Mouse (Mus musculus) midbrain, embryonic 16.5 days (tissue): ENCODE data around the gene Tep1. TPM values are rescaled to one million over a fixed set of nuclear protein-coding genes. Genes with fewer than 3 reads are reported as not detected.
"Not testable (repeated sequence)": the region's sequence is repeated elsewhere in the genome, so short reads cannot be mapped to it uniquely, and the experiment has no call there.

Experiments used
- ATAC-seq: fragments of 200-750 bp; cut with Nextera tagmentation; 2 replicates; pipeline ENCODE4 v1.8.0; 2017; ENCODE audit warnings: moderate TSS enrichment
- H3K27ac ChIP-seq: fragments of 300-500 bp; sonication (generic); 2 replicates; pipeline ENCODE4 v1.5.1; 2014; ENCODE audit warnings: mild to moderate bottlenecking, low read length, mixed read lengths
- H3K27me3 ChIP-seq: fragments of 300-500 bp; sonication (generic); 2 replicates; pipeline ENCODE4 v1.6.1; 2014; ENCODE audit warnings: low read depth, low read length, mixed read lengths; ENCODE audit not compliant: control insufficient read depth, insufficient read depth
- H3K36me3 ChIP-seq: fragments of 300-500 bp; sonication (generic); 2 replicates; pipeline ENCODE4 v1.6.1; 2014; ENCODE audit warnings: mild to moderate bottlenecking, low read length, moderate library complexity, mixed read lengths; ENCODE audit not compliant: control insufficient read depth, insufficient read depth
- H3K4me1 ChIP-seq: fragments of 300-500 bp; sonication (generic); 2 replicates; pipeline ENCODE4 v1.6.1; 2014; ENCODE audit warnings: mild to moderate bottlenecking, low read length, mixed read lengths; ENCODE audit not compliant: control insufficient read depth, insufficient read depth
- H3K4me2 ChIP-seq: fragments of 300-500 bp; sonication (generic); 2 replicates; pipeline ENCODE4 v1.6.1; 2014; ENCODE audit warnings: mild to moderate bottlenecking, low read length, mixed read lengths
- H3K4me3 ChIP-seq: fragments of 300-500 bp; sonication (generic); 2 replicates; pipeline ENCODE4 v1.5.1; 2014; ENCODE audit warnings: low read depth, mild to moderate bottlenecking, low read length, moderate library complexity, mixed read lengths
- H3K9ac ChIP-seq: fragments of 300-500 bp; sonication (generic); 2 replicates; pipeline ENCODE4 v1.6.1; 2014; ENCODE audit warnings: low read depth, low read length, mixed read lengths
- H3K9me3 ChIP-seq: fragments of 300-500 bp; sonication (generic); replicated peaks from 2 replicates; pipeline ENCODE4 v1.6.1; 2014; ENCODE audit warnings: mild to moderate bottlenecking, low read length, mixed read lengths; ENCODE audit not compliant: control insufficient read depth, poor library complexity, severe bottlenecking
- WGBS: fragments of 180-500 bp; shearing (Covaris S2); extraction: QIAGEN DNeasy Blood & Tissue Kit; methylation state at CpG from one replicate; pipeline ENCODE4 v1.1.7; 2014; 5-methylcytosine and 5-hydroxymethylcytosine counted together
- polyA plus RNA-seq: library from polyadenylated mRNA; unstranded; fragments of >200 nt; fragmentation: Nextera tagmentation; extraction: Ambion mirVana; gene quantifications from 2 replicates; pipeline ENCODE4 v1.2.1, GENCODE M21; 2015

Gene Tep1
- polyA plus RNA-seq, result 1.6 and 2.9 TPM in 2 replicates

DNA sequence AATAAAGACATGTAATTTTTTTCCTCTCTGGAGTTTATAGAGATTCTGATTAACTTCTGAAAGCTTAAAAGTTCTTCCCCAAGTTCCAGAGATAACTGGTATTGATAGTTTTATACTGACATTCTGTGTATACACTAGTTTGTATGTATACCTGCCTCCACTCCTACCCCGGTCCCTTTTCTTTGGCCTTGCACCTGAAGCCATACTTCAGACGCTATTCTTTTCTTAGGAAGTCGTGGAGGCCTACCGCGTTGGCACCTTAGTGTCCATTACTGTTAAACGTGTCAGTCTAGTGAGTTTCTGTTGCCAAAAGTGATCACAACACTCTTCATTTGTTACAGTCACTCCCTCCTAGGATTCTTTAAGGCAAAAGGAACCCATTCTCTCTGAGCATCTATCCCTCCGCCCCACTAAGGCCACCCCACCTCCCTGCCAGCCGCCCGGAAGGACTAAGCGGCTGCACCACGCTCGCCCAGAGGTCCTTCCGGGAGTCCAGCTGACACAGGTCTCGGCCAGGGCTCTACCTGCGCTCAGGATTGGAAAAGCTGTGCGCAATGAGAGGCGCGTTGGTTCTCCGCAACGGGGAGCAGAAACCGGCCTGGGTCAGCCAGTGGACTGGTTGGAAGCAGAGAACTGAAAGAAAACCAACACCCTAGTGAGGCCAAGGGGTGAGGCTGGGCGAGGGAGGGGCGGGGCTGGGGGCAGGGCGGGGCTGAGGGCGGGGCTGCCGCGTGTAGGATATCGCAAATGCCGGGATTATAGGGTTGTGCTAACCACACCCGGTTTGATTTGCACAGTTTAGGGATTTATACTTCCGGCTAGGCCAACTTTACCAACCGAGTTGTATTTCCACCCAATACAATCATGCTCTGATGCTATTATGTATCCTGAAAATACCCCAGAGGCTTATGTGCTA is at the start of gene Tep1:
Tep1 (minus strand) TSS at position 672 of the 916 bp plus-strand sequence.
- H3K27me3 ChIP-seq, result no peaks in the 10 kb centered on the region
- H3K27ac ChIP-seq, result peak within 1 kb of the TSS; percentile 5; the same call in 1 of the 2 replicates
- H3K36me3 ChIP-seq, result no peaks in the 10 kb centered on the region
- H3K4me3 ChIP-seq, result peak within 1 kb of the TSS; percentile 50
- H3K4me2 ChIP-seq, result peak within 1 kb of the TSS; percentile 67
- H3K4me1 ChIP-seq, result peaks cover 4% of the 10 kb centered on the region
- no peaks in the 10 kb centered on the region for H3K9me3 ChIP-seq
- peak; percentile 95 for ATAC-seq
- H3K9ac ChIP-seq, result peak within 1 kb of the TSS; percentile 65
- WGBS, result 10% methylated on average over 32 of the region's 32 CpGs

DNA sequence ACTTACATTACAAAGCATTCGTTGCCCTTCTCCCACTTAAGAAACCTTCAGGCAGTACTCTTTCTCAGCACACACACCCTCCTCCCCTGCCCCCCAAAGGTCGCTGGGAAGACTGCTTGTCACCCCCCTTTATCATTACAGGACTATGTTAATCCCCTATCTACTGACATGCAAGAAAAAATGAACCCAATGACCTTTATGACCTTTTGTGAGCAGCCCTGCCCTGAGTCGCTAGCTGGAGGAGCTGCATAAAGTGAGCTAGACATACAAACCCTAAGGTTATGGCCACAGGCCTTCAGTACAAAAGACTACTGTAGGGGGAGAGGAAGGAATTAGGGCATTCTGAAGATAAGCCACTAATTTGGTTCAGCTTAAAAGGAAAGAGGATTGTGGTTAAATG is 41.0 kb upstream of the Tep1 start:
- Histone ChIP-seq H3K27me3 (no peaks in the 10 kb centered on the region), H3K36me3 (peaks cover 25% of the 10 kb centered on the region), H3K9me3 (no peaks in the 10 kb centered on the region), H3K4me2 (no peak overlapping the region), H3K4me1 (no peaks in the 10 kb centered on the region), H3K4me3 (no peak overlapping the region), H3K27ac (no peak overlapping the region), H3K9ac (no peak overlapping the region)
- no peak for ATAC-seq
- 45% methylated on average over 3 of the region's 3 CpGs for WGBS

DNA sequence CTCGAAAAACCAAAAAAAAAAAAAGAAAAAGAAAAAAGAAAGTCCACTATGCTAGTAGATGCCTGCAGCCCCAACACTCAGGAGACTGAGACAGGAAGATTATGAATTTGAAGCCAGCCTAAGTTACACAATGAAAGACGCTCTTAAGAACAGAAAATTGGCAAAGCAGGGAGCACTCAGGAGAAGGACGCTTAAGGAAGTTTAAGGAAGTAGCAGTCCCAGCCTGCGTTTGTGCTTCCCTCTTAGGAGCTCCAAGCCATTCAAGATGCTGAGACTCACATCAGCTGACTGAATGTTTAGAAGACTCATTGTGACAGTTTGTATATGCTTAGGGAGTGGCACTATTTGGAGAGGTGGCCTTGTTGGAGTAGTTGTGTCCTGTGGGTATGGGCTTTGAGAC is 37.8 kb upstream of the Tep1 start:
- no peak overlapping the region for H3K4me2 ChIP-seq
- 83% methylated on average over 4 of the region's 4 CpGs for WGBS
- H3K4me1 ChIP-seq, result peaks cover 3% of the 10 kb centered on the region; the same call in 1 of the 2 replicates
- H3K36me3 ChIP-seq, result no peaks in the 10 kb centered on the region
- no peaks in the 10 kb centered on the region for H3K27me3 ChIP-seq
- no peak overlapping the region for H3K9ac ChIP-seq
- ATAC-seq, result no peak
- H3K27ac ChIP-seq, result no peak overlapping the region
- H3K9me3 ChIP-seq, result no peaks in the 10 kb centered on the region
- no peak overlapping the region for H3K4me3 ChIP-seq

DNA sequence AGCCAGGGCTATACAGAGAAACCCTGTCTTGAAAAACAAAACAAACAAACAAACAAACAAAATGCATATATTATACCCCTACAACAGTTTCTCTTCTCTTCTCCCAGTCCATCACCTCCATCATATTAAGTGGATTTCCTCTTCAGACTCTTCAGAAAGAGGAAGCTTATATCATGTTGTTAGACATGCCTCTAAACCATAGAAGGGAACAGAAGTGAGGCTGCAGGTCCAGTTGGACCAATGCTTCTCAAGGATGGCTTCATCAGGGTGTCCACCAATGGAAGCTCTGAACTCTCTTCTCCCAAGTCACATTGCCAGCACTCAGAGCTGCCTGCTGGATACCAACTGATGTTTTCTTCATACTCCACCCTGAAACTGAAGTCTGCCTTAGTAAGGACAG is 35.0 kb upstream of the Tep1 start:
- H3K36me3 ChIP-seq, H3K9me3 ChIP-seq, H3K4me3 ChIP-seq, H3K9ac ChIP-seq, H3K27me3 ChIP-seq, H3K27ac ChIP-seq, H3K4me1 ChIP-seq, ATAC-seq, H3K4me2 ChIP-seq: not testable (repeated sequence)

DNA sequence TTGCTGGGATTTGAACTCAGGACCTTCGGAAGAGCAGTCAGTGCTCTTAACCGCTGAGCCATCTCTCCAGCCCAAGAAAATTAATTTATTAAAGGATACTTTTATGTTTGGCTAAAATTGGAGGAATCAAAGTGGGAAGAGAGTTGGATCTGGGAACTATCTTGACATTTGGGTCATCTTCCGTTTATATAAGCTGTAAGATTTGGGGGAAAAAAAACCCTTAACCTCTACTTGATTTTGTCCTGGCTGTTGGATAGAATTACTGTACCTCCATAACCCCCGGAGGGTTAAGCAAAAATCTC is 34.4 kb upstream of the Tep1 start:
- WGBS, result 87% methylated on average over 4 of the region's 4 CpGs
- no peak overlapping the region for H3K27ac ChIP-seq
- no peak for ATAC-seq

DNA sequence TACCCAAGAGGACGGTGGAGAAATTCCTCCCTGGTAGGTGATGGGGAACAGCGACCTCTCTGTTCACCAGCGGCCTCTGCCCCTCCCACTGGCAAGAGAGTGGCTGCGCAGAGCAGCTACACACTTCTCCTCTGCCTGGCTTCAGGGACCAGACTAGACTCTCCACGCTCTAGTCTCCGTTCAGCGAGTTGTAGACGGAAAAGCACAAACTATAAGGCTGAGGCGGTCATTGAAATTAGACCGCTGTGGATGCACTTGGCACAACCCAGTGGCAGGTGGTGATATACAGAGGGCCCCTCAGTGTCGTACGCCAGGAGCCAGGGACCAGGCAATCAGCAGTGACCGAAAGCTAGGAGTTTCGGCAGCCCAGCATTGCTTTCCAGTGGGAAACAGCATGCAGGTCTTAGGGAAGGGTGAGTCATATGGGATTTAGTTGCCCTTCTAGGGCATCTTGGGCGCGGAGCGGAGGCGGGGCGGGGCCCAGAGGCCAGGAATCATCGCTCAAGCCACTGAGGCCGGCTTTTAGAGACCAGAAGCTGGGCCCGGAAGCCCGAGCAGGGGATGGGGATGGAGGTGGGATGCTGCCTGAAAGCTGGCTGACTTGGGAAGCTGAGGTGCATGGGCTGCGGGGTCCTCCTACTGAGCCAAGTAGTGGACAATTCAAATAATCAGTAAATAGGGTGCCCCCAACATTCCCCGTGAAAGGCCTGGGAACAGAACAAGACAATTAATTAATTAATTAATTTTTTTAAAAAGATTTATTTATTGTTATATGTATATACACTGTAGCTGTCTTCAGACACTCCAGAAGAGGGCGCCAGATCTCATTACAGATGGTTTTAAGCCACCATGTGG is 33.8 kb upstream of the Tep1 start:
- no peaks in the 10 kb centered on the region for H3K36me3 ChIP-seq
- H3K4me2 ChIP-seq, result peak overlapping the region; percentile 60
- no peaks in the 10 kb centered on the region for H3K27me3 ChIP-seq
- peak overlapping the region; percentile 36 for H3K4me3 ChIP-seq
- H3K9me3 ChIP-seq, result no peaks in the 10 kb centered on the region
- peak overlapping the region; percentile 70 for H3K9ac ChIP-seq
- peak overlapping the region; percentile 68 for H3K27ac ChIP-seq
- peak; percentile 90 for ATAC-seq
- peaks cover 3% of the 10 kb centered on the region; the same call in 1 of the 2 replicates for H3K4me1 ChIP-seq
- 2% methylated on average over 26 of the region's 26 CpGs for WGBS

More for the DNA sequence above, 34.4 kb upstream of the Tep1 start:
- H3K27me3 ChIP-seq, result no peaks in the 10 kb centered on the region
- H3K4me2 ChIP-seq, result no peak overlapping the region
- no peaks in the 10 kb centered on the region for H3K36me3 ChIP-seq
- peaks cover 3% of the 10 kb centered on the region; the same call in 1 of the 2 replicates for H3K4me1 ChIP-seq
- no peak overlapping the region for H3K4me3 ChIP-seq
- H3K9me3 ChIP-seq, result no peaks in the 10 kb centered on the region
- no peak overlapping the region for H3K9ac ChIP-seq

DNA sequence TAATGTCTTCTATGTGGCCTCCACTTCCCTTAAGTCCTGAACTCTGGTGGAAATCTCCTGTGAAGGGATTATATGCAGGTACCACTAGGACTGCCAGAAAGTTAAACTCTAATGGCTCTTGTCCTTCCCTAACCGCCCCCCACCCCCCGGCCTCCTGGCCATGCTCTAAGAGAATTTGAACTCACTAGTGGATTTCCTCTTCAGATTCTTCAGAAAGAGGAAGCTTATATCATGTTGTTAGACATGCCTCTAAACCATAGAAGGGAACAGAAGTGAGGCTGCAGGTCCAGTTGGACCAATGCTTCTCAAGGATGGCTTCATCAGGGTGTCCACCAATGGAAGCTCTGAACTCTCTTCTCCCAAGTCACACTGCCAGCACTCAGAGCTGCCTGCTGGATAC is 27.6 kb upstream of the Tep1 start:
- H3K36me3 ChIP-seq, H3K9me3 ChIP-seq, H3K4me3 ChIP-seq, H3K4me2 ChIP-seq, ATAC-seq, H3K27ac ChIP-seq, H3K9ac ChIP-seq, H3K27me3 ChIP-seq: not testable (repeated sequence)
- H3K4me1 ChIP-seq, result peaks cover 12% of the 10 kb centered on the region
- WGBS, result 91% methylated on average over 2 of the region's 2 CpGs

DNA sequence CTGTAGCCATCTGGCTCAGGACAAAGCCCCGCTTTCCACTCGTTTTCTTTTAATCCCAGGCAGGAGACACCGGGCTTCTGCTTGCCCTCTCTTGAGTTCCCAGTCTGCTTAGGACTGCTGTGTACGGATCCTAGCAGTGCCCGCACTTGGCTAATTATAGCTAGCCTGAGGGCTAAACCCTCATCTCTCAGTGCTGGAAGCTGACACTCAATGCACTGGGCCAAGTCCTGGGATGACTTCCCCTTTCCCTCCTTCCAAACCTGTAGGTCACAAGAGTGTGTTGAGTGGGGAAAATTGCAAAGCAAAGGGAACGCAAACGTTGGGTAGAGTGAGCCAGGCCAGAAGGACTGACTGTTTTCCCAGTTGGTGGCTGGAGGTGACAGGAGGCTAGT is 27.0 kb upstream of the Tep1 start, which contains the start of gene Klhl33:
Klhl33 (minus strand) TSS at position 134 of the 392 bp plus-strand sequence.
- Histone ChIP-seq H3K36me3 (no peaks in the 10 kb centered on the region), H3K4me3 (peak within 1 kb of the TSS; percentile 41), H3K9me3 (no peaks in the 10 kb centered on the region), H3K4me1 (peaks cover 12% of the 10 kb centered on the region), H3K9ac (peak within 1 kb of the TSS; percentile 64), H3K27ac (peak within 1 kb of the TSS; percentile 28), H3K4me2 (peak within 1 kb of the TSS; percentile 65), H3K27me3 (no peaks in the 10 kb centered on the region; the same call in 1 of the 2 replicates)
- ATAC-seq, result peak; percentile 54
- 42% methylated on average over 7 of the region's 7 CpGs for WGBS
